Mouse (Mus musculus) ES-Bruce4 (cell line): ENCODE data around the gene Gm10553.
"Not testable (repeated sequence)": the region's sequence is repeated elsewhere in the genome, so short reads cannot be mapped to it uniquely, and the experiment has no call there.

Experiments used
- CTCF ChIP-seq: IDR thresholded peaks from one replicate; pipeline ENCODE4 v1.8.1; 2011; ENCODE audit warnings: low read depth, low read length
- POLR2A ChIP-seq: IDR thresholded peaks from one replicate; pipeline ENCODE4 v1.8.1; 2011; ENCODE audit warnings: low read length; ENCODE audit not compliant: insufficient read depth

DNA sequence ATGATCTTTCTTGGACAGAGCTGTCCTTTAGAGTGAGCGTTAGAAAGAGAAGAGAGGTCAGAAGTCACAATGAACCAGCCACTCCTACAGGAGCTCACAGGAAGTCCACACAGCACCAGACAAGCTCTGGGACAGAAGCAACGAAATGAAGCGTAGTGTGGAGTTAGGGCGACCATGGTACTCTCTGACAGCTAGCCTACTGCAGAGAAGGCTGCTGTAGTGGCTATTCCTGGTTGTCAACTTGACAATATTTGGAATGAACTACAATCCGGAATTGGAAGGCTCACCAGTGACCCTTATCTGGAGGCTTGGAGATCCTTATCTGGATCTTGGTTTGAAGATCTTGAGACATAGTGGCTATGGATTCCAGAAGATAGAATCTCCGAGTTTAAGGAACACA is 6.0 kb downstream of the Gm10553 start:
- not testable (repeated sequence) for TF ChIP-seq CTCF, POLR2A
